10 mouse cellular contexts compared by ENCODE assay signal in genomic region chr5:84335834-84336465, GRCm38 (mm10).
"Had no signal": no experiment of that assay in that cellular context is flagged by ENCODE, and none has a peak within 500 bp of the region (broad histone marks: within the 10 kb centered on the region; RNA-seq: fewer than 3 reads in every experiment).

No protein-coding gene starts in this region.

- H3K9me3 ChIP-seq: limb, embryonic 15.5 days; liver, embryonic 12.5 days had no signal

- H3K9ac ChIP-seq: limb, embryonic 15.5 days; liver, embryonic 12.5 days; midbrain, embryonic 13.5 days had no signal

- H3K27me3 ChIP-seq: limb, embryonic 15.5 days; liver, embryonic 12.5 days; midbrain, embryonic 13.5 days had no signal

- ATAC-seq: liver, embryonic 12.5 days; midbrain, embryonic 13.5 days had no signal

- DNase-seq: kidney, adult 8-10 months; kidney, postnatal 36 days; layer of hippocampus, adult 9-11 months; layer of hippocampus, postnatal 36 days; right cerebral cortex, postnatal 25 days; thymus, postnatal 4 days had no signal

- H3K27ac ChIP-seq: kidney, postnatal 0 days; limb, embryonic 15.5 days; liver, embryonic 12.5 days; midbrain, embryonic 13.5 days had no signal

- H3K36me3 ChIP-seq: limb, embryonic 15.5 days; liver, embryonic 12.5 days; midbrain, embryonic 13.5 days had no signal

- H3K4me2 ChIP-seq: limb, embryonic 15.5 days; liver, embryonic 12.5 days; midbrain, embryonic 13.5 days had no signal

- H3K4me3 ChIP-seq: limb, embryonic 15.5 days; liver, embryonic 12.5 days; midbrain, embryonic 13.5 days had no signal

- H3K4me1 ChIP-seq: limb, embryonic 15.5 days; liver, embryonic 12.5 days; midbrain, embryonic 13.5 days had no signal
